ENCODE assay signal across 14 mouse cellular contexts in genomic region chr10:84424374-84424773, GRCm38 (mm10). TPM values are rescaled to one million over a fixed set of nuclear protein-coding genes. Genes with fewer than 3 reads are reported as not detected.
A peak's percentile ranks its signal among the peaks of the same experiment; 100 is the strongest.
DNase-seq lines count a peak whose midpoint lies in the region; ATAC-seq lines count a peak whose summit lies in the region.
"Had no signal": no experiment of that assay in that cellular context is flagged by ENCODE, and none has a peak within 500 bp of the region (broad histone marks: within the 10 kb centered on the region; RNA-seq: fewer than 3 reads in every experiment).

No protein-coding gene starts in this region.

- no peak for ATAC-seq in limb, embryonic 12.5 days (ENCODE audit: insufficient number of reproducible peaks, insufficient read depth, low FRiP score, low TSS enrichment, low read depth)
- ATAC-seq in kidney, embryonic 14.5 days (ENCODE audit: low FRiP score, low TSS enrichment): 0 out of 2 replicates have a peak, but pooled peaks have one; percentile 48
- ATAC-seq in lung, embryonic 16.5 days (ENCODE audit: low read depth): peak; percentile 24; the same call in 1 of the 2 replicates

- no peak overlapping the region for H3K4me3 ChIP-seq in heart, embryonic 10.5 days
- no peak overlapping the region for H3K4me3 ChIP-seq in limb, embryonic 12.5 days (replicated peaks)
- no peak overlapping the region for H3K4me3 ChIP-seq in limb, embryonic 10.5 days
- no peak overlapping the region for H3K4me3 ChIP-seq in kidney, embryonic 14.5 days (ENCODE audit: low read length)
- no peak overlapping the region for H3K4me3 ChIP-seq in lung, embryonic 16.5 days (ENCODE audit: low read length)
- H3K4me3 ChIP-seq: embryonic facial prominence, embryonic 13.5 days; limb, embryonic 13.5 days; megakaryocyte, embryonic 14.5 days; neural tube, embryonic 13.5 days had no signal

- WGBS in heart, embryonic 10.5 days: 80% methylated on average over 7 of the region's 7 CpGs
- 71% methylated on average over 7 of the region's 7 CpGs for WGBS in limb, embryonic 12.5 days
- WGBS in limb, embryonic 10.5 days: 87% methylated on average over 7 of the region's 7 CpGs
- WGBS in kidney, embryonic 14.5 days: 34% methylated on average over 7 of the region's 7 CpGs
- 53% methylated on average over 7 of the region's 7 CpGs for WGBS in lung, embryonic 16.5 days

- H3K27ac ChIP-seq in heart, embryonic 10.5 days: 0 out of 2 replicates have a peak overlapping the region, but pooled peaks have one; percentile 25
- peak overlapping the region; percentile 41; the same call in 1 of the 2 replicates for H3K27ac ChIP-seq in limb, embryonic 12.5 days
- no peak overlapping the region for H3K27ac ChIP-seq in limb, embryonic 10.5 days
- H3K27ac ChIP-seq in kidney, embryonic 14.5 days (ENCODE audit: low read depth, low read length): no peak overlapping the region
- H3K27ac ChIP-seq in lung, embryonic 16.5 days (ENCODE audit: low read length): no peak overlapping the region
- H3K27ac ChIP-seq: embryonic facial prominence, embryonic 13.5 days; limb, embryonic 13.5 days; neural tube, embryonic 13.5 days had no signal

- H3K4me2 ChIP-seq in limb, embryonic 12.5 days: no peak overlapping the region
- no peak overlapping the region for H3K4me2 ChIP-seq in kidney, embryonic 14.5 days (replicated peaks; ENCODE audit: low read depth, low read length)
- no peak overlapping the region for H3K4me2 ChIP-seq in lung, embryonic 16.5 days (ENCODE audit: low read depth, low read length)
- H3K4me2 ChIP-seq: embryonic facial prominence, embryonic 13.5 days; limb, embryonic 13.5 days; neural tube, embryonic 13.5 days had no signal

- peaks cover 33% of the 10 kb centered on the region for H3K4me1 ChIP-seq in heart, embryonic 10.5 days
- peaks cover 40% of the 10 kb centered on the region for H3K4me1 ChIP-seq in limb, embryonic 12.5 days (replicated peaks)
- peaks cover 13% of the 10 kb centered on the region; the same call in 1 of the 2 replicates for H3K4me1 ChIP-seq in limb, embryonic 10.5 days
- peaks cover 6% of the 10 kb centered on the region; the same call in 1 of the 2 replicates for H3K4me1 ChIP-seq in kidney, embryonic 14.5 days (ENCODE audit: control insufficient read depth, insufficient read depth, low read length)
- H3K4me1 ChIP-seq in lung, embryonic 16.5 days (replicated peaks; ENCODE audit: control insufficient read depth, insufficient read depth, low read length): peaks cover 17% of the 10 kb centered on the region

- H3K36me3 ChIP-seq in heart, embryonic 10.5 days: peaks cover 22% of the 10 kb centered on the region
- H3K36me3 ChIP-seq in limb, embryonic 12.5 days: peaks cover 22% of the 10 kb centered on the region
- peaks cover 4% of the 10 kb centered on the region; the same call in 1 of the 2 replicates for H3K36me3 ChIP-seq in limb, embryonic 10.5 days
- peaks cover 3% of the 10 kb centered on the region; the same call in 1 of the 2 replicates for H3K36me3 ChIP-seq in kidney, embryonic 14.5 days (ENCODE audit: control insufficient read depth, insufficient read depth, low read length)
- H3K36me3 ChIP-seq in lung, embryonic 16.5 days (ENCODE audit: control insufficient read depth, insufficient read depth, low read length): 0 out of 2 replicates have a peak, but pooled peaks cover 3% of the 10 kb centered on the region

- no peaks in the 10 kb centered on the region for H3K9me3 ChIP-seq in heart, embryonic 10.5 days
- 0 out of 2 replicates have a peak, but pooled peaks cover 1% of the 10 kb centered on the region for H3K9me3 ChIP-seq in limb, embryonic 12.5 days
- H3K9me3 ChIP-seq in limb, embryonic 10.5 days (replicated peaks): no peaks in the 10 kb centered on the region
- no peaks in the 10 kb centered on the region for H3K9me3 ChIP-seq in kidney, embryonic 14.5 days (ENCODE audit: control insufficient read depth, low read length)
- H3K9me3 ChIP-seq in lung, embryonic 16.5 days (ENCODE audit: control insufficient read depth, low read length): no peaks in the 10 kb centered on the region
- H3K9me3 ChIP-seq: embryonic facial prominence, embryonic 13.5 days; limb, embryonic 13.5 days; neural tube, embryonic 13.5 days had no signal

- DNase-seq in heart, embryonic 10.5 days (ENCODE audit: low spot score): no peak
- DNase-seq in heart, postnatal 14 days: no peak
- no peak for DNase-seq in limb, embryonic 10.5 days (ENCODE audit: low spot score)
- no peak for DNase-seq in urinary bladder, adult 2 months (ENCODE audit: low spot score)
- no peak for DNase-seq in embryo, embryonic 11 days
- DNase-seq: gastrocnemius, postnatal 36 days; heart, postnatal 10 days had no signal

- intact Hi-C loops in heart, postnatal 14 days (cut with DNase I): no loop called here

- no peak overlapping the region for H3K9ac ChIP-seq in limb, embryonic 12.5 days (replicated peaks)
- no peak overlapping the region for H3K9ac ChIP-seq in kidney, embryonic 14.5 days (ENCODE audit: low read depth, low read length)
- no peak overlapping the region for H3K9ac ChIP-seq in lung, embryonic 16.5 days (ENCODE audit: low read length)
- H3K9ac ChIP-seq: limb, embryonic 13.5 days; neural tube, embryonic 13.5 days had no signal

- H3K27me3 ChIP-seq in heart, embryonic 10.5 days (ENCODE audit: insufficient read depth, poor library complexity, severe bottlenecking): no peaks in the 10 kb centered on the region
- H3K27me3 ChIP-seq in limb, embryonic 12.5 days: no peaks in the 10 kb centered on the region
- no peaks in the 10 kb centered on the region for H3K27me3 ChIP-seq in limb, embryonic 10.5 days (ENCODE audit: low read depth, poor library complexity, severe bottlenecking)
- H3K27me3 ChIP-seq in kidney, embryonic 14.5 days (ENCODE audit: control insufficient read depth, insufficient read depth, low read length): no peaks in the 10 kb centered on the region
- no peaks in the 10 kb centered on the region for H3K27me3 ChIP-seq in lung, embryonic 16.5 days (ENCODE audit: control insufficient read depth, insufficient read depth, low read depth, low read length)
- H3K27me3 ChIP-seq: embryonic facial prominence, embryonic 13.5 days; limb, embryonic 13.5 days; neural tube, embryonic 13.5 days had no signal

RNA-seq across cellular contexts. Expression of gene Nuak1, which starts 16.0 kb away (rescaled TPM):
- polyA plus RNA-seq in heart, embryonic 10.5 days (2016; fragmentation: Nextera tagmentation; extraction: Ambion mirVana): 1.8 and 1.9 TPM in 2 replicates
- total RNA-seq in heart, postnatal 14 days (2021): 10 to 100 TPM; 19.9 to 20.6 TPM
- 2.6 and 3.3 TPM in 2 replicates for polyA plus RNA-seq in limb, embryonic 12.5 days (2016; fragmentation: Nextera tagmentation; extraction: Ambion mirVana)
- 0.69 and 1.2 TPM in 2 replicates for polyA plus RNA-seq in limb, embryonic 10.5 days (2016; fragmentation: Nextera tagmentation; extraction: Ambion mirVana)
- polyA plus RNA-seq in kidney, embryonic 14.5 days (2014; fragmentation: Nextera tagmentation; extraction: Ambion mirVana): 3.0 and 4.1 TPM in 2 replicates
- polyA plus RNA-seq in lung, embryonic 16.5 days (2015; fragmentation: Nextera tagmentation; extraction: Ambion mirVana): 2.2 and 2.6 TPM in 2 replicates
- polyA plus RNA-seq in urinary bladder, adult 2 months (2012; rRNA removed): 7.6 and 9.1 TPM in 2 replicates

Comparison
In these comparisons a context has a peak if more than half of its experiments do, and no peak if none do; other contexts are left out.
1. H3K27ac ChIP-seq: peak in heart, embryonic 10.5 days (single experiment) and limb, embryonic 12.5 days (single experiment); none in limb, embryonic 10.5 days (single experiment), kidney, embryonic 14.5 days (single experiment) and lung, embryonic 16.5 days (single experiment).